Mouse (Mus musculus): ENCODE data around the gene Ano5.

Gene Ano5

GRCm38 (mm10) chr7:51510671-51511651, at the start of gene Ano5:
Gene Ano5 (plus strand): TSS chr7:51511029.
- DNase-seq (ENCODE audit: low spot score in 2 of 2), result peak; percentile 17 to 33

- peak in 1 of 2 experiments; percentile 8 for DNase-seq (ENCODE audit: low spot score in 2 of 2)
These were observed 11.4 kb upstream of the Ano5 start for GRCm38 (mm10) chr7:51499396-51499795.

GRCm38 (mm10) chr7:51503940-51504339, 6.9 kb upstream of the Ano5 start:
- no peak for DNase-seq (ENCODE audit: low spot score in 2 of 2)

- DNase-seq (ENCODE audit: low spot score in 2 of 2), result no peak
These were observed 682 bp upstream of the Ano5 start for GRCm38 (mm10) chr7:51510147-51510546.

- no peak for DNase-seq (ENCODE audit: low spot score in 2 of 2)
These were observed 28.5 kb downstream of the Ano5 start for GRCm38 (mm10) chr7:51539344-51539743.

GRCm38 (mm10) chr7:51540736-51541135, 29.9 kb downstream of the Ano5 start:
- DNase-seq (ENCODE audit: low spot score in 2 of 2), result peak in 1 of 2 experiments; percentile 1

- peak; percentile 5 to 16 for DNase-seq (ENCODE audit: low spot score in 2 of 2)
These were observed 89.2 kb downstream of the Ano5 start for GRCm38 (mm10) chr7:51600021-51600420.

- no peak for DNase-seq (ENCODE audit: low spot score in 2 of 2)
These were observed 92.9 kb downstream of the Ano5 start for GRCm38 (mm10) chr7:51603741-51604140.

GRCm38 (mm10) chr7:51614404-51614803, 103.6 kb downstream of the Ano5 start:
- no peak for DNase-seq (ENCODE audit: low spot score in 2 of 2)

- DNase-seq (ENCODE audit: low spot score in 2 of 2), result no peak
These were observed 107.1 kb downstream of the Ano5 start for GRCm38 (mm10) chr7:51617941-51618340.

GRCm38 (mm10) chr7:51618412-51618811, 107.6 kb downstream of the Ano5 start:
- no peak for DNase-seq (ENCODE audit: low spot score in 2 of 2)

GRCm38 (mm10) chr7:51619977-51620376, 109.1 kb downstream of the Ano5 start:
- DNase-seq (ENCODE audit: low spot score in 2 of 2), result no peak

GRCm38 (mm10) chr7:51621694-51622145, 110.9 kb downstream of the Ano5 start, which contains the start of gene Slc17a6:
Gene Slc17a6 (plus strand): TSS chr7:51622006.
- peak; percentile 57 to 66 for DNase-seq (ENCODE audit: low spot score in 2 of 2)

GRCm38 (mm10) chr7:51622196-51622595, 111.4 kb downstream of the Ano5 start:
- peak; percentile 12 to 31 for DNase-seq (ENCODE audit: low spot score in 2 of 2)

GRCm38 (mm10) chr7:51622666-51623065, 111.8 kb downstream of the Ano5 start:
- DNase-seq (ENCODE audit: low spot score in 2 of 2), result peak in 1 of 2 experiments; percentile 9

GRCm38 (mm10) chr7:51624336-51624897, 113.6 kb downstream of the Ano5 start:
- DNase-seq (ENCODE audit: low spot score in 2 of 2), result no peak

- DNase-seq (ENCODE audit: low spot score in 2 of 2), result peak; percentile 5 to 16
These were observed 114.3 kb downstream of the Ano5 start for GRCm38 (mm10) chr7:51625161-51625560.

- DNase-seq (ENCODE audit: low spot score in 2 of 2), result no peak
These were observed 114.9 kb downstream of the Ano5 start for GRCm38 (mm10) chr7:51625591-51626255.

GRCm38 (mm10) chr7:51626451-51627000, 115.7 kb downstream of the Ano5 start:
- DNase-seq (ENCODE audit: low spot score in 2 of 2), result peak in 1 of 2 experiments; percentile 5

GRCm38 (mm10) chr7:51627001-51627631, 116.3 kb downstream of the Ano5 start:
- DNase-seq (ENCODE audit: low spot score in 2 of 2), result peak; percentile 12 to 17

- DNase-seq (ENCODE audit: low spot score in 2 of 2), result no peak
These were observed 116.8 kb downstream of the Ano5 start for GRCm38 (mm10) chr7:51627666-51628065.

Data from frontal cortex, postnatal 36 days (tissue).